Mouse (Mus musculus) ovary, postnatal 10 days (tissue): ENCODE measurements around the gene 1700001P01Rik.

ENCODE experiments used
- DNase-seq: peaks from one replicate; pipeline ENCODE4 v3.0.0; 2022; ENCODE audit warnings: low spot score

Gene 1700001P01Rik

GRCm38 (mm10) chr11:97775808-97776496 lies at the start of gene 1700001P01Rik:
1700001P01Rik (minus strand) TSS chr11:97775918.
- no peak for DNase-seq

GRCm38 (mm10) chr11:97825295-97825694 lies 49.6 kb upstream of the 1700001P01Rik start:
- no peak for DNase-seq

- DNase-seq: no peak
Observed at GRCm38 (mm10) chr11:97824895-97825294, 49.2 kb upstream of the 1700001P01Rik start.

GRCm38 (mm10) chr11:97824168-97824567 lies 48.5 kb upstream of the 1700001P01Rik start:
- no peak for DNase-seq

GRCm38 (mm10) chr11:97822840-97823603 lies 47.3 kb upstream of the 1700001P01Rik start:
- no peak for DNase-seq

- DNase-seq: no peak
Observed at GRCm38 (mm10) chr11:97821401-97822064, 45.8 kb upstream of the 1700001P01Rik start.

- DNase-seq: no peak
Observed at GRCm38 (mm10) chr11:97820840-97821239, 45.1 kb upstream of the 1700001P01Rik start.

- no peak for DNase-seq
Observed at GRCm38 (mm10) chr11:97819923-97820322, 44.2 kb upstream of the 1700001P01Rik start.

- DNase-seq: no peak
Observed at GRCm38 (mm10) chr11:97819102-97819501, 43.4 kb upstream of the 1700001P01Rik start.

- no peak for DNase-seq
Observed at GRCm38 (mm10) chr11:97818571-97818970, 42.9 kb upstream of the 1700001P01Rik start.

GRCm38 (mm10) chr11:97818003-97818402 lies 42.3 kb upstream of the 1700001P01Rik start:
- no peak for DNase-seq

GRCm38 (mm10) chr11:97817379-97817778 lies 41.7 kb upstream of the 1700001P01Rik start:
- DNase-seq: no peak

GRCm38 (mm10) chr11:97816916-97817315 lies 41.2 kb upstream of the 1700001P01Rik start:
- DNase-seq: no peak

- no peak for DNase-seq
Observed at GRCm38 (mm10) chr11:97816176-97816575, 40.5 kb upstream of the 1700001P01Rik start.

- DNase-seq: no peak
Observed at GRCm38 (mm10) chr11:97815736-97816135, 40.0 kb upstream of the 1700001P01Rik start.

- DNase-seq: no peak
Observed at GRCm38 (mm10) chr11:97813746-97814515, 38.2 kb upstream of the 1700001P01Rik start.

- DNase-seq: no peak
Observed at GRCm38 (mm10) chr11:97813085-97813484, 37.4 kb upstream of the 1700001P01Rik start.

GRCm38 (mm10) chr11:97812491-97812921 lies 36.8 kb upstream of the 1700001P01Rik start:
- DNase-seq: no peak

- DNase-seq: no peak
Observed at GRCm38 (mm10) chr11:97811569-97812362, 36.0 kb upstream of the 1700001P01Rik start.

- no peak for DNase-seq
Observed at GRCm38 (mm10) chr11:97810970-97811369, 35.3 kb upstream of the 1700001P01Rik start.

- DNase-seq: no peak
Observed at GRCm38 (mm10) chr11:97810356-97810755, 34.6 kb upstream of the 1700001P01Rik start.
